Mouse (Mus musculus): ENCODE data around the gene Rnf220. TPM values are rescaled to one million over a fixed set of nuclear protein-coding genes. Genes with fewer than 3 reads are reported as not detected.
"Not testable (repeated sequence)": the region's sequence is repeated elsewhere in the genome, so short reads cannot be mapped to it uniquely, and the experiment has no call there.

Rnf220 gene
- total RNA-seq, 4 experiments from 2014 or later, result 202 to 206 (median 204) TPM

DNA sequence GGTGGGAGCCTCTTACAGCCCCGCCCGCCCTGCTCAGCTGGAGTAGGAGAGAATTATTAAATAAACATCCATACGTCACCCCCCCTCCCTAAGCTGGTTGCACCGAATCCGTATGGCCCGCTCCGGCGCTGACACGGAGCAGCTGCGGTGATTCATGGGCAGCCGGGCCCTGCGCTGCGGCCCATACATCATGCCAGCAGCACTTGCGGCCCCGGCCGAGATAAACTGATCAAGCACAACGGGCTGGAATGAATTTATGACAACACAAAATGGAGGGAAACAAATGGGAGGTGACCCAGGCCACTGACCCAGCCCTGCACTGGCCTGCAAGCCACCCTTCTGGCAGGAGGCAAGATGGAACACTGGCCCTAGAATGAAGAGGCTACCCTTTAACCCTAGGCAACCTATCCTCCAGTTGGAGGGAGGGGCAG lies 220.6 kb downstream of the Rnf220 start:
- DNase-seq (ENCODE audit: low spot score in 2 of 2), result no peak

GRCm38 (mm10) chr4:117274720-117275119 lies 222.1 kb downstream of the Rnf220 start:
- no peak for DNase-seq (ENCODE audit: low spot score in 2 of 2)

- no peak for DNase-seq (ENCODE audit: low spot score in 2 of 2)
Measured at GRCm38 (mm10) chr4:117272459-117272858, 224.4 kb downstream of the Rnf220 start.

DNA sequence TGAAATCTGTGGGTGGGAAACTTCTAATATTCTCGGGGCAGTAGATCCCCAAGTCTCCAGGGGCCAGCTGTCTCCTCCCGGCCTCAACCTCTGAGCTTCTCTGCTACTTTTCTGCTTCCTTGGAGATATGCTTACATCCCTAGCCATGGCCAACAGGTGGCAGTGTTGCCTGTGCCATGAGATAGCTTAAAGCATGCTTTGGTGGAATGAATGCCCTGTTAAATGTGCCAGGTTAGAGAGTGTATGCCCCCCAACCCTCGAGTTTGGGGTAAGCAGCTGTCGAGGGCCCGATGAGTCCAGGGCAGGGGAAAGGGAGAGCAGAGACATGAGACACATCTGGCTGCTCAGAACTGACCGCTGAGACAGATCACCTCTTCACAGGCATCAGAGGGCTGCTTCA lies 226.6 kb downstream of the Rnf220 start:
- DNase-seq (ENCODE audit: low spot score in 2 of 2), result peak in 1 of 2 experiments; percentile 49

GRCm38 (mm10) chr4:117267831-117268437 lies 228.9 kb downstream of the Rnf220 start:
- no peak for DNase-seq (ENCODE audit: low spot score in 2 of 2)

GRCm38 (mm10) chr4:117267284-117267683 lies 229.6 kb downstream of the Rnf220 start:
- peak in 1 of 2 experiments; percentile 71 for DNase-seq (ENCODE audit: low spot score in 2 of 2)

DNA sequence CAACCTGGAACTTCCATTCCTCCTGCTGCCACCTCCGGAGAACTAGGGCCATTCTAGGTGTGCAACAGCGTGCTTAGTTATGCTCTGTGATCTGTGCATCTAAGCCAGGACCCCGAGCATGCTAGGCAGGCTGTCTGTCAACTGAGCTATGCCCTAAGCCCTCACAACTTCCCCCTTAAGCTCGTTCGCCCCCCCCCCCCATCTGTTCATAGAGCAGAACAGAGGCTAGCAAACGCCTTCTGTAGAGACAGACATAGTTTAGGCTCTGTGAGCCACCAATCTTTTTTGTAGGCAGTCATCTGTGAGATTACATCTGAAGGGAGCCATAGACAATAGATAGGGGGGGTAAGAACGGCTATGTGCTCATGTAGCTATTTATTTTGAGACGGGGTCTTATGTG lies 233.9 kb downstream of the Rnf220 start:
- DNase-seq (ENCODE audit: low spot score in 2 of 2), result no peak

GRCm38 (mm10) chr4:117262101-117262913 lies 234.5 kb downstream of the Rnf220 start:
- no peak for DNase-seq (ENCODE audit: low spot score in 2 of 2)

- DNase-seq (ENCODE audit: low spot score in 2 of 2), result no peak
Measured at GRCm38 (mm10) chr4:117261222-117261621, 235.6 kb downstream of the Rnf220 start.

DNA sequence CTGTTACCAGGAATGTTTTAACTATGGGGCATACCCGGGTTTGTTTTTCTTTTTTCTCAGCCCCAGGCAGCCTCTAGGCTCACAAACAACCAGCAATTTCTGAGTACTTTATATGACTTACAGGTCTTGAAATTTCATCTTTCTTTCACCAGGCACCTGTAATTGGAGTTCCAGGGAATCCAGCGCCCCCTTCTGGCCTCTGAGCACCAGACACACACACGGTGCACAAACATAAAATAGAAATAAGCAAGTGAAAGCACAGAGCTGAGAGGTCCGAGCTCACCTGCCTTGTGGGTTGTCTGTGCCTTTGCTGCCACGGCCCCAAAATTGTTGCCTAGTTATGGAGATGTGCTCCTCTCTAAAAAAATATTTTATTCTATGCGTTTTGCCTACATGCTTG lies 236.9 kb downstream of the Rnf220 start:
- DNase-seq (ENCODE audit: low spot score in 2 of 2), result not testable (repeated sequence)

GRCm38 (mm10) chr4:117254672-117255071 lies 242.2 kb downstream of the Rnf220 start:
- no peak for DNase-seq (ENCODE audit: low spot score in 2 of 2)

DNA sequence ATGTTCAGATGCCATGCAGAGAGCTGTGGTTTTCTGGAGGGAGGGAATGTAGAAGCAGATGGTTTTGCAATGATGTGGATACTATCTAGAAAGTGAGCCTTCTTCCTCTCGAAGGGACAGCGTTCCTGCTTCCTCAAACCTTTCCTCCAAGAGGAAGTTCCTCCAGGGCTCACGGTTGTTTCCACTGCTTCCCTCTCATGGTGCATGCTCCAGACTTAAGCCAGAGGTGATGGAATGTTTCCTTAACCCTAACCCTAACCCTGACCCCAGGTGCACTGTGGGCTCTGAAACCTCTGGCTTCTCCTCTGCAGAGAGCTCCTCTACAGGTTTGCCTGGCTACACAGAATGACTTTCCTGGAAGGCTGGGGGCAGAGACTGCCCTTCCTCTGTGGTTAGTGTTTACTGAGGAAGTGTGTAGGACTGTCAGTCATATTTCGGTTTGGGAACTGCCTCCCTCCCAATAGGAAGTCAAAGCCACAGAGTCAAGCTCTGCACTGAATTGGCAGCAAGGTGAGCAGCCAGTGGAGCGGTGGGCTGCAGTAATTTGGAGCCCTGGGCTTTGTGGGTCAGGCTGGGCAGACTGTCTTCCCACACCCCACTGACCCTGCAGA lies 242.7 kb downstream of the Rnf220 start:
- DNase-seq (ENCODE audit: low spot score in 2 of 2), result no peak

- DNase-seq (ENCODE audit: low spot score in 2 of 2), result no peak
Measured at GRCm38 (mm10) chr4:117253218-117254016, 243.4 kb downstream of the Rnf220 start.

DNA sequence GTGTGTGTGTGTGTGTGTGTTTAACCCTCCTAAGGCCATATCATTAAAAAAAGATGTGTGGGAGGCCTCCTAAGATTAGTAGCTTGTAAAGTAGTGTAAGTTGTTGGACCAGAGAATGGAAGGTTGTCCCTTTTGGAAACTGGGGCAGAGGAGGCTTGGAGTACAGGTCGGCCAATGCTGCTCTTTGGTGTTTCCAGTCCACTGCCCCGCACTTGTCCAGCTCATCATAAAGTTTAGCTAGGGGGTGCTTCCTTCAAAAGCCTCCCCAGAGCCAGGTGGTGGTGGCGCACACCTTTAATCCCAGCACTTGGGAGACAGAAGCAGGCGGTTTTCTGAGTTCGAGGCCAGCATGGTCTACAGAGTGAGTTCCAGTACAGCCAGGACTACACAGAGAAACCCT lies 244.1 kb downstream of the Rnf220 start:
- DNase-seq (ENCODE audit: low spot score in 2 of 2), result no peak

DNA sequence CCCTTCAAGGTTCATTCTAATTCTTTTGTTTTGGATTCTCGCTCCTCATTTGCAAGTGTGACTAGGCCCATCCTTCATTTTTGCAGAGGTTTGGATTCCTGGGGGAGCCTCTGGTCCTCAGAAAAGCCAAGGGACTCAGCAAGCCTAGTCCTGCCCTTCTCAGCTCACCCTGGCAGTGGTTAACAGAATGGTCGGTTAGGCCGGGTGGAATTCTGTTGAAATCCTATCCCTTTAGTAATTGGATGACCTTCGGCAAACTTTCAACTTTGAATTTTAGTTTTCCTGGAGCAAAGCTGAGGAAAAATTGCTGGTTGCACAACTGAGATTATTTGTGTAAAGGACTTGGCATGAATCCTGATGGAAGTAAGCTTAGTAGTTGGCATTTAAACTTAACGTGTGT lies 244.5 kb downstream of the Rnf220 start:
- DNase-seq (ENCODE audit: low spot score in 2 of 2), result no peak

DNA sequence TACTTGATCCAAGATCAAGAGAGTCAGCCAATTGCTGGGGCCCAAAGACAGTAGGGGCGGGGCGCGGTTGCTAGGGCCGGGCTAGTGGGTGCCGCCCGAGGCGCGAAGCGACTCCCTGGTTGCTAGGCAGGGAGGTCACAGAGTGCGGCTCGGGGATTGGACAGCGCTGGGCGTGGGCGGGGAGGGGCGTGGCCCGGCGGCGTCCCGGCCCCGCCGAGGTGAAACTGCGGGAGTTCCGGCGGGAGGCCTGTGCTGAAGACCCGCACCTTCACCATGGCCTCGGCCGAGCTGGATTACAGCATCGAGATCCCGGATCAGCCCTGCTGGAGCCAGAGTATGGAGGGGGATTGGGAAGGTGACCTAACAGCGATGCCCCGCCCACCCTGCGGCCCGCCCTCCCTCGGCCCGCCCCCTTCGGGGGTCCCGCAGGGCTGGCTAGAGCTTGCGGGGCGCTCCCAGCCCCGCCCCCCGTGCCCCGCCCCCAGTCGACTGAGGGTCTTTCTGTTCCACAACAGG lies 245.0 kb downstream of the Rnf220 start, which contains the start of the genes Tmem53 and Armh1:
Gene Tmem53 (plus strand): TSS at position 151 of the 516 bp plus-strand sequence.
Gene Armh1 (minus strand): TSS at position 325 of the 516 bp plus-strand sequence.
- DNase-seq (ENCODE audit: low spot score in 2 of 2), result peak; percentile 60 to 77

- DNase-seq (ENCODE audit: low spot score in 2 of 2), result no peak
Measured at GRCm38 (mm10) chr4:117250982-117251381, 245.9 kb downstream of the Rnf220 start.

DNA sequence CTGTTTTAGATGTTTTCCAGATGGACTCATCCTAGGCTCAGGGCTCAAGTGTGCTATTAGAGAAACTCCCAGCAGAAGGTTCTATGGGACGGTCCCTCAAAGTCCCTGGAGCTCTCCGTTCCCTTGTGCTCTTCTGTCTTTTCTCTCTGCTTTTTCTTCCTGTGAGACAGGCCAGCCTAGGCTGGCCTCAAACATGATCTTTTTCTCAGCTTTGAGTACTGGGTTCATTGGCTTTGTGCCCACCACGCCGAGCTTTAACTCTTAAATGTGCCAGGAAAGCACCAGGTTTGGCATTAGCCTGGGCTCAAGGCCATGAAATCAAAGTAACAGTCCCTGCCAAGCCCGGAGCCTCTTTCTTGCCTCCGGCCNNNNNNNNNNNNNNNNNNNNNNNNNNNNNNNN lies 256.0 kb downstream of the Rnf220 start:
- no peak for DNase-seq (ENCODE audit: low spot score in 2 of 2)

DNA sequence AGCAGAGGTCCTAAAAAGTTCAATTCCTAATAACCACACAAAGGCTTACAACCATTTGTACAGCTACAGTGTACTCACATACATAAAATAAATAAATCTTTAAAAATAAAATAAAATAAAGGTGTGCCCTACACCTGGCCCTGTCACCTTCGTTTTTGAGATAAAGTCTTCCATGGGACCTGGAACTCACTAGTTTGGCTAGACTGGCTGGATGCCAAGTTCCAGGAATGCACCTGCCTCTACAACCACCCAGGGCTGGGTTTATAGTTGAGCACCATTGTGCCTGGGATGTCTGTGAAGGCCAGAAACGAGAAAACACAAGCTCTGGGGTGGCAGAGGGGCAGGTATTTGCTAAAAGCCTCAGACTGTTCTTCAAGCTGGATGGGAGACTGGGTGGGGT lies 257.7 kb downstream of the Rnf220 start:
- DNase-seq (ENCODE audit: low spot score in 2 of 2), result no peak

GRCm38 (mm10) chr4:117235822-117236221 lies 261.0 kb downstream of the Rnf220 start:
- no peak for DNase-seq (ENCODE audit: low spot score in 2 of 2)

- DNase-seq (ENCODE audit: low spot score in 2 of 2), result no peak
Measured at GRCm38 (mm10) chr4:117234166-117234741, 262.6 kb downstream of the Rnf220 start.
